Mouse (Mus musculus): Measurements from ENCODE around the gene Cenpi. TPM values are rescaled to one million over a fixed set of nuclear protein-coding genes. Genes with fewer than 3 reads are reported as not detected.
"Not testable (repeated sequence)": the region's sequence is repeated elsewhere in the genome, so short reads cannot be mapped to it uniquely, and the experiment has no call there.

Cenpi gene
- polyA plus RNA-seq, 1 experiment from 2014 or later, result 25.8 TPM

GRCm38 (mm10) chrX:134297195-134297594 lies 10.7 kb upstream of the Cenpi start:
- peaks cover 30% of the 10 kb centered on the region for H3K27me3 ChIP-seq (replicated peaks)
- H3K4me1 ChIP-seq, result peaks cover 4% of the 10 kb centered on the region; the same call in 1 of the 2 replicates
- H3K4me3 ChIP-seq, result peak overlapping the region; percentile 54; the same call in 1 of the 2 replicates
- no peaks in the 10 kb centered on the region for H3K9me3 ChIP-seq
- no peak overlapping the region for H3K9ac ChIP-seq
- H3K36me3 ChIP-seq, result no peaks in the 10 kb centered on the region
- H3K27ac ChIP-seq (replicated peaks), result no peak overlapping the region
- WGBS, result 39% methylated on average over 4 of the region's 4 CpGs
- peak overlapping the region; percentile 76 for H3K4me2 ChIP-seq
- ATAC-seq (ENCODE audit: extremely low read depth, insufficient number of reproducible peaks, low FRiP score, low TSS enrichment), result no peak

DNA sequence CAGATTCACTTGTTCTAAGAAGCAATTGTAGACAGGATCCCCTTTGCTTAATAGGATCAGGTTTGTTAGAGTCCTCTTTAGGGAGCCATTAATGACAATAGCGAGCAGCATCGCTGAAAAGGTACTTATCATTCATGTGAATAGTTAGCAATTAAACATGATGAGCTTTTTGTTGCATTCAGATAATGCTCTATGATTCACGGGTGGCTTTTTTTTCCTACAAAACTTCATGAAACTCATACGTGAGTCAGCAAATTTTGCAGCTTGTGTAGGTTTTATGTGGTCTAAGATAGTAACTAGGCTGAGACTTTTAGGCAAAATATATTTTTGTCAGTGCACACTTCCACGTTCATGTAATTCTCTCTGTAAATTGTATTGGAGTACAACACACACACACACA lies 7.7 kb upstream of the Cenpi start:
- no peak overlapping the region for H3K4me2 ChIP-seq
- H3K27me3 ChIP-seq (replicated peaks), result 0 out of 2 replicates have a peak, but pooled peaks cover 13% of the 10 kb centered on the region
- no peaks in the 10 kb centered on the region for H3K9me3 ChIP-seq
- H3K36me3 ChIP-seq, result no peaks in the 10 kb centered on the region
- WGBS, result 61% methylated on average over 5 of the region's 5 CpGs
- H3K9ac ChIP-seq, result no peak overlapping the region
- H3K27ac ChIP-seq (replicated peaks), result no peak overlapping the region
- ATAC-seq (ENCODE audit: extremely low read depth, insufficient number of reproducible peaks, low FRiP score, low TSS enrichment), result no peak
- no peak overlapping the region for H3K4me3 ChIP-seq
- peaks cover 4% of the 10 kb centered on the region; the same call in 1 of the 2 replicates for H3K4me1 ChIP-seq

GRCm38 (mm10) chrX:134303287-134303686 lies 4.6 kb upstream of the Cenpi start:
- H3K27ac ChIP-seq (replicated peaks), result no peak overlapping the region
- H3K4me2 ChIP-seq, result no peak overlapping the region
- H3K4me1 ChIP-seq, result no peaks in the 10 kb centered on the region
- no peak overlapping the region for H3K9ac ChIP-seq
- 0 out of 2 replicates have a peak, but pooled peaks cover 7% of the 10 kb centered on the region for H3K27me3 ChIP-seq (replicated peaks)
- H3K4me3 ChIP-seq, result no peak overlapping the region
- ATAC-seq (ENCODE audit: extremely low read depth, insufficient number of reproducible peaks, low FRiP score, low TSS enrichment), result no peak
- 81% methylated on average over 1 of the region's 1 CpGs for WGBS
- no peaks in the 10 kb centered on the region for H3K36me3 ChIP-seq
- H3K9me3 ChIP-seq, result no peaks in the 10 kb centered on the region

GRCm38 (mm10) chrX:134308275-134308634 lies 371 bp downstream of the Cenpi start:
- ATAC-seq (ENCODE audit: extremely low read depth, insufficient number of reproducible peaks, low FRiP score, low TSS enrichment), result no peak
- H3K4me2 ChIP-seq, result peak overlapping the region; percentile 65
- H3K9ac ChIP-seq, result peak overlapping the region; percentile 78
- no peaks in the 10 kb centered on the region for H3K27me3 ChIP-seq (replicated peaks)
- peak overlapping the region; percentile 57 for H3K4me3 ChIP-seq
- H3K27ac ChIP-seq (replicated peaks), result 0 out of 2 replicates have a peak overlapping the region, but pooled peaks have one; percentile 36
- 13% methylated on average over 9 of the region's 9 CpGs for WGBS
- peaks cover under 1% of the 10 kb centered on the region; the same call in 1 of the 2 replicates for H3K36me3 ChIP-seq
- no peaks in the 10 kb centered on the region for H3K9me3 ChIP-seq
- no peaks in the 10 kb centered on the region for H3K4me1 ChIP-seq

DNA sequence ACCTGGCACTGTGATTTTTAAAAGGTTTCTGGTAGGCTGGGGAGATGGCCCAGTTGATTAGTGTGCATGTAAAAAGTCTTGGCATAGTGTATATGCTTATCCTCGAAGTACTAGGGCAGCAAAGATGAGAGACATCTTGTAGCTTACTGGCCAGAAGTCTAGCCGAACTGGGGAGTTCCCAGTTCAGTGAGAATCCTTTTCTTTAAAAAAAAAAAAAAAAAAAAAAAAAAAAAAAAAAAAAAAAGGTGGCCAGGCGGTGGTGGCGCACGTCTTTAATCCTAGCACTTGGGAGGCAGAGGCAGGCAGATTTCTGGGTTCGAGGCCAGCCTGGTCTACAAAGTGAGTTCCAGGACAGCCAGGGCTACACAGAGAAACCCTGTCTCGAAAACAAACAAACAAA lies 3.3 kb downstream of the Cenpi start:
- H3K4me2 ChIP-seq; H3K9ac ChIP-seq; ATAC-seq (ENCODE audit: extremely low read depth, insufficient number of reproducible peaks, low FRiP score, low TSS enrichment); H3K9me3 ChIP-seq; H3K27me3 ChIP-seq (replicated peaks); H3K36me3 ChIP-seq; H3K4me1 ChIP-seq; H3K27ac ChIP-seq (replicated peaks); H3K4me3 ChIP-seq: not testable (repeated sequence)
- WGBS, result 90% methylated on average over 7 of the region's 7 CpGs

GRCm38 (mm10) chrX:134319153-134319932 lies 11.5 kb downstream of the Cenpi start:
- H3K9ac ChIP-seq, result no peak overlapping the region
- H3K4me3 ChIP-seq, result no peak overlapping the region
- WGBS, result 73% methylated on average over 2 of the region's 2 CpGs
- no peaks in the 10 kb centered on the region for H3K4me1 ChIP-seq
- ATAC-seq (ENCODE audit: extremely low read depth, insufficient number of reproducible peaks, low FRiP score, low TSS enrichment), result no peak
- H3K27me3 ChIP-seq (replicated peaks), result no peaks in the 10 kb centered on the region
- no peak overlapping the region for H3K4me2 ChIP-seq
- H3K9me3 ChIP-seq, result 0 out of 2 replicates have a peak, but pooled peaks cover 4% of the 10 kb centered on the region
- no peak overlapping the region for H3K27ac ChIP-seq (replicated peaks)
- peaks cover 43% of the 10 kb centered on the region for H3K36me3 ChIP-seq

GRCm38 (mm10) chrX:134333280-134333679 lies 25.4 kb downstream of the Cenpi start:
- H3K4me3 ChIP-seq, result no peak overlapping the region
- 90% methylated on average over 2 of the region's 2 CpGs for WGBS
- peaks cover 27% of the 10 kb centered on the region for H3K36me3 ChIP-seq
- no peaks in the 10 kb centered on the region for H3K4me1 ChIP-seq
- H3K9me3 ChIP-seq, result no peaks in the 10 kb centered on the region
- H3K27me3 ChIP-seq (replicated peaks), result no peaks in the 10 kb centered on the region
- no peak overlapping the region for H3K4me2 ChIP-seq
- no peak overlapping the region for H3K9ac ChIP-seq
- ATAC-seq (ENCODE audit: extremely low read depth, insufficient number of reproducible peaks, low FRiP score, low TSS enrichment), result no peak
- no peak overlapping the region for H3K27ac ChIP-seq (replicated peaks)

DNA sequence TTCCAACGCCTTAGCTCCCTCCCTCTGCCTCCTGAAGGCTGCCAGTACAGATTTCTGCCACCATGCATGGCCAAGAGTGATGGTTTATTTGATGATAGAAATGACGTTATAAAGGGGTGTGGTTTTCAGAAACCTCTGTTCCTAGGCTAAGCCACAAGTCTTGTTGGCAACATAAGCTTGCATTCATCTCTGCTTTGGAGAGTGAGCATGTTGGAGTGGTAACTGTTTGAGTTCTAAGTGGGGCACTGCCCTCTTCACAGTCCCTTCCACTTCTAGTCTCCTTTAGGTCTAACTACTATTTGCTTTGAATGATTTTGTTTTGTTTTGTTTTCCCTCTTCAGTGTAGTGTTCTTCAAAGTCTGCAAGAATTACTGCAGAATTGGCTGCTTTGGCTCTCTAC lies 34.9 kb downstream of the Cenpi start:
- no peak overlapping the region for H3K27ac ChIP-seq (replicated peaks)
- H3K9ac ChIP-seq, result no peak overlapping the region
- H3K36me3 ChIP-seq, result peaks cover 55% of the 10 kb centered on the region
- H3K4me3 ChIP-seq, result no peak overlapping the region
- 87% methylated on average over 2 of the region's 2 CpGs for WGBS
- H3K4me2 ChIP-seq, result no peak overlapping the region
- no peak for ATAC-seq (ENCODE audit: extremely low read depth, insufficient number of reproducible peaks, low FRiP score, low TSS enrichment)
- no peaks in the 10 kb centered on the region for H3K4me1 ChIP-seq
- H3K27me3 ChIP-seq (replicated peaks), result no peaks in the 10 kb centered on the region
- H3K9me3 ChIP-seq, result no peaks in the 10 kb centered on the region

DNA sequence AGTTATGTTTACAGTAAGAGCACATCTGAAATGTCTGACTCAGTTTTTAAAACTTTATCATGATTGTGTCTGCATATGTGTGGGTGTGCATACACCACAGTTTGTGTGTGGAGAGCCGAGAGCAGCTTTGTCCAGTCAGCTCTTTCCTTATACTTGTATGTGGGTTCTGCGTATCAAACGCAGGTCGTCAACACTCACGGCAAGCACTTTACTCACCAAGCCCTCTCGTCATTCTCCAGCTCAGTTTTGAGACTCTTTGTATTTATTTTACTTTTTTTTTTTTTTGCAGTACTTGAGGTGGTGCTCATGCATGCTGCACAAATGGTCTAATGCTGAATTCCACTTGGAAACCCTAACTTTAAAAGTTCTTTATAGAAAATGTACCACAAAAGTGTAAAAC lies 42.3 kb downstream of the Cenpi start:
- WGBS, result 83% methylated on average over 6 of the region's 6 CpGs
- H3K27me3 ChIP-seq (replicated peaks), result no peaks in the 10 kb centered on the region
- H3K4me2 ChIP-seq, result no peak overlapping the region
- no peaks in the 10 kb centered on the region for H3K9me3 ChIP-seq
- no peak overlapping the region for H3K27ac ChIP-seq (replicated peaks)
- peaks cover 19% of the 10 kb centered on the region for H3K36me3 ChIP-seq
- no peak for ATAC-seq (ENCODE audit: extremely low read depth, insufficient number of reproducible peaks, low FRiP score, low TSS enrichment)
- H3K4me3 ChIP-seq, result no peak overlapping the region
- H3K4me1 ChIP-seq, result no peaks in the 10 kb centered on the region
- H3K9ac ChIP-seq, result no peak overlapping the region

GRCm38 (mm10) chrX:134353848-134354247 lies 46.0 kb downstream of the Cenpi start:
- Histone ChIP-seq H3K9me3 (no peaks in the 10 kb centered on the region), H3K27me3 (replicated peaks) (no peaks in the 10 kb centered on the region), H3K4me1 (no peaks in the 10 kb centered on the region), H3K9ac (no peak overlapping the region), H3K36me3 (peaks cover 8% of the 10 kb centered on the region), H3K27ac (replicated peaks) (no peak overlapping the region), H3K4me3 (no peak overlapping the region), H3K4me2 (no peak overlapping the region)
- ATAC-seq (ENCODE audit: extremely low read depth, insufficient number of reproducible peaks, low FRiP score, low TSS enrichment), result no peak

- H3K4me3 ChIP-seq, result no peak overlapping the region
- no peaks in the 10 kb centered on the region for H3K9me3 ChIP-seq
- no peak overlapping the region for H3K27ac ChIP-seq (replicated peaks)
- H3K36me3 ChIP-seq, result peaks cover 15% of the 10 kb centered on the region
- H3K27me3 ChIP-seq (replicated peaks), result no peaks in the 10 kb centered on the region
- H3K4me1 ChIP-seq, result no peaks in the 10 kb centered on the region
- H3K9ac ChIP-seq, result no peak overlapping the region
- no peak for ATAC-seq (ENCODE audit: extremely low read depth, insufficient number of reproducible peaks, low FRiP score, low TSS enrichment)
- no peak overlapping the region for H3K4me2 ChIP-seq
- WGBS, result 79% methylated on average over 4 of the region's 4 CpGs
Observed at GRCm38 (mm10) chrX:134359336-134359735, 51.5 kb downstream of the Cenpi start.

GRCm38 (mm10) chrX:134362156-134362555 lies 54.3 kb downstream of the Cenpi start:
- H3K9ac ChIP-seq, result no peak overlapping the region
- H3K27ac ChIP-seq (replicated peaks), result 0 out of 2 replicates have a peak overlapping the region, but pooled peaks have one; percentile 5
- H3K4me3 ChIP-seq, result no peak overlapping the region
- 68% methylated on average over 4 of the region's 4 CpGs for WGBS
- ATAC-seq (ENCODE audit: extremely low read depth, insufficient number of reproducible peaks, low FRiP score, low TSS enrichment), result no peak
- H3K27me3 ChIP-seq (replicated peaks), result no peaks in the 10 kb centered on the region
- H3K4me2 ChIP-seq, result no peak overlapping the region
- H3K4me1 ChIP-seq, result peaks cover 3% of the 10 kb centered on the region; the same call in 1 of the 2 replicates
- no peaks in the 10 kb centered on the region for H3K9me3 ChIP-seq
- peaks cover 15% of the 10 kb centered on the region for H3K36me3 ChIP-seq
